Mouse (Mus musculus): ENCODE results near the gene Borcs6.

DNA sequence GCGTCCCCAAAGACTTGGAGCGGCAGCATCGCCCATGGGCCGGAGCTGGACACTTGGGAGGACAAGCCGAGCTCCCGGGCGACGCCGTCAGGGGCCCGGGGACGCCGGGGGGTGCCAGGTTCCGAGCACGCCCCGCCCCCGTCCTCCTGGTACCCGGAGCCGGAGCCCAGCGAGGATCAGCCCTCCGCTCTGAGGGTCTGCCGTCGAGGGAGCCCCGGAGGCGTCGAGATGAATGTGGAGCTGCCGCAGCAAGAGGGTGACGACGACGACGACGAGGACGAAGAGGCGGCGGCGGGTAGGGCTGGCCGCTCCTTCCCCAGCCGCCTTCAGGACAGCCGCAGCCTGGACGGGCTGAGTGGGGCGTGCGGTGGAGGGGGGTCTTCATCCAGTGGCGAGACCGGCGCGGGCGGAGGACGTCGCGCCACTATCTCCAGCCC is 476 bp downstream of the Borcs6 start:
- TF ChIP-seq CEBPB (IDR thresholded peaks at IDR 0.05; ENCODE audit: low read depth) (no peak), CTCF (IDR thresholded peaks at IDR 0.05; ENCODE audit: control insufficient read depth, insufficient read depth, insufficient read length) (no peak)
